Mouse (Mus musculus): ENCODE measurements around the gene Hpf1. TPM values are rescaled to one million over a fixed set of nuclear protein-coding genes. Genes with fewer than 3 reads are reported as not detected.

Hpf1 gene
- total and polyA plus RNA-seq, 3 experiments, result 73.2 to 83.5 TPM; not detected in 1

DNA sequence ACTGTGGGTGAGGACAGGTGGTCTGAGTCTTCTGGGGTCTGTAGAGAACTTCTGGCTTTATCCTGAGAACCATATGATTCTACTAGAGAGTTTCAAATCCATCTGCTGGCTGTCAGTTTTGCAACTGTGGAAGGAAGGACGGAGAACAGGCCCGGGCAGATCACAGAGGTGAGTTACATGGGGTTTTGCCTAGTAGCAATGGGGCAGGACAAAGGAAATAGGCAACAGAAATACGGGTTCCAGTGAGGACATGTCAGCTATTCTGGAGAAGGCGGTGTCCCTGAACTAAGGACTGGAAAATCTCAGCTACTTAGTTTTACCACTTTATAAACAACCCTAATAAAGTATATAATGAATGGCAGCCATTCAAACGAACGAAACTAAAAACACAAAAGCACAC lies 47.8 kb upstream of the Hpf1 start:
- TF ChIP-seq ZC3H11A (IDR thresholded peaks at IDR 0.05; ENCODE audit: low read depth, low read length), result no peak
- no peaks in the 10 kb centered on the region for H3K4me1 ChIP-seq (ENCODE audit: control insufficient read depth in 1 of 2, insufficient read depth in 2 of 2, low read length in 2 of 2)
- H3K4me3 ChIP-seq (ENCODE audit: control insufficient read depth in 1 of 2, insufficient read depth in 1 of 2, low read depth in 2 of 2, low read length in 2 of 2), result no peak overlapping the region
- H3K27me3 ChIP-seq (ENCODE audit: control insufficient read depth in 1 of 2, insufficient read depth in 2 of 2, low read length in 2 of 2), result no peaks in the 10 kb centered on the region
- no peak overlapping the region for H3K9ac ChIP-seq (ENCODE audit: control insufficient read depth, low read depth, low read length, poor library complexity, severe bottlenecking)
- DNase-seq (ENCODE audit: low read depth, low spot score), result no peak
- no peaks in the 10 kb centered on the region for H3K36me3 ChIP-seq (ENCODE audit: control insufficient read depth in 1 of 2, insufficient read depth in 2 of 2, low read length in 2 of 2)
- no peaks in the 10 kb centered on the region for H3K9me3 ChIP-seq (replicated peaks; ENCODE audit: insufficient read depth, low read length)
- H3K79me2 ChIP-seq (ENCODE audit: control insufficient read depth, insufficient read depth, low read length, poor library complexity), result no peaks in the 10 kb centered on the region
- no peak overlapping the region for H3K27ac ChIP-seq (ENCODE audit: control insufficient read depth, low read depth, low read length)

DNA sequence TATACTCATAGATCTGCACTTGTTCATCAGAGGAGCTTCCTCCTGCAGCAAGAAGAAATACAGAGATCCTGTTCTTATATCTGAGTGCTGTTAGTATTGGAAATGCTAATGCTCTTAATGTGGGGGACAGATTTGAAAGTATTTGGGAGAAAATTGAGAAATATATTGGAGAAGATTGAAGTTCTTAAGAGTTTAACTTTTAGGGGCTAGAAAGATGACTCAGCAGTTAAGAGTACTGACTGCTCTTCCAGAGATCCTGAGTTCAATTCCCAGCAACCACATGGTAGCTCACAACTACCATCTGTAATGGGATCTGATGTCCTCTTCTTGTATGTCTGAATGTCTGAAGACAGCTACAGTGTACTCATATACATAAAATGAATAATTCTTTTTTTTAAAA lies 32.7 kb upstream of the Hpf1 start:
- no peak for DNase-seq (ENCODE audit: low read depth, low spot score)
- H3K9me3 ChIP-seq (replicated peaks; ENCODE audit: insufficient read depth, low read length), result no peaks in the 10 kb centered on the region
- TF ChIP-seq MYC (IDR thresholded peaks at IDR 0.05; ENCODE audit: low read depth, low read length), result no peak
- H3K27me3 ChIP-seq (ENCODE audit: control insufficient read depth in 1 of 2, insufficient read depth in 2 of 2, low read length in 2 of 2), result no peaks in the 10 kb centered on the region
- no peaks in the 10 kb centered on the region for H3K79me2 ChIP-seq (ENCODE audit: control insufficient read depth, insufficient read depth, low read length, poor library complexity)
- H3K27ac ChIP-seq (ENCODE audit: control insufficient read depth, low read depth, low read length), result no peak overlapping the region
- no peak overlapping the region for H3K4me3 ChIP-seq (ENCODE audit: control insufficient read depth in 1 of 2, insufficient read depth in 1 of 2, low read depth in 2 of 2, low read length in 2 of 2)
- H3K9ac ChIP-seq (ENCODE audit: control insufficient read depth, low read depth, low read length, poor library complexity, severe bottlenecking), result no peak overlapping the region
- H3K4me1 ChIP-seq (ENCODE audit: control insufficient read depth in 1 of 2, insufficient read depth in 2 of 2, low read length in 2 of 2), result peaks cover 0 to 9% of the 10 kb centered on the region in 2 experiments; a peak in 2 of 4 replicates
- peaks cover 0 to 12% of the 10 kb centered on the region in 2 experiments; a peak in 2 of 4 replicates for H3K36me3 ChIP-seq (ENCODE audit: control insufficient read depth in 1 of 2, insufficient read depth in 2 of 2, low read length in 2 of 2)

DNA sequence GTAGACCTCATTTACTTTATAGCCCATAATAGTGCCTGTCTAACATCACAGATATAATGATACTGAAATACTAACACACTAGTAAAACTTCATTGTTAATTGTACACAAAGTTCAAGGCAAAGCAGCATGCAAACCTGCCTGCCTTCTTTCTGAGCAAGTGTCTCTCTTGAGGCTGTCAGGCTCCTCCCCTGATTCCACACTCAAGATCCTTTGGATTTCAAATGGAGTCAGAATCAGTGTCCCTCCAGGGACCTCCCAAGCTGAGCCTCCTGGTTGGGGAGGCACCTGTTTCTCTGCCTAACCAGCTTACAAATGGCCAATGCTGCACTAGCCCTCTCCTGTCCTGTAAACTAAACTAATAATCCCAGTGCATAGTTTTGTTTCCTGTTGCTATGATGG lies 32.1 kb upstream of the Hpf1 start:
- no peak overlapping the region for H3K9ac ChIP-seq (ENCODE audit: control insufficient read depth, low read depth, low read length, poor library complexity, severe bottlenecking)
- H3K27ac ChIP-seq (ENCODE audit: control insufficient read depth, low read depth, low read length), result no peak overlapping the region
- H3K9me3 ChIP-seq (replicated peaks; ENCODE audit: insufficient read depth, low read length), result no peaks in the 10 kb centered on the region
- peaks cover 0 to 12% of the 10 kb centered on the region in 2 experiments; a peak in 2 of 4 replicates for H3K36me3 ChIP-seq (ENCODE audit: control insufficient read depth in 1 of 2, insufficient read depth in 2 of 2, low read length in 2 of 2)
- TF ChIP-seq POLR2AphosphoS2 (IDR thresholded peaks at IDR 0.05; ENCODE audit: low read length) (no peak), ETS1 (IDR thresholded peaks at IDR 0.05; ENCODE audit: low read depth, low read length) (no peak), MAZ (IDR thresholded peaks at IDR 0.05; ENCODE audit: low read depth, low read length) (no peak), TCF12 (IDR thresholded peaks at IDR 0.05; ENCODE audit: low read depth, low read length) (no peak), ZC3H11A (IDR thresholded peaks at IDR 0.05; ENCODE audit: low read depth, low read length) (no peak), NELFE (IDR thresholded peaks at IDR 0.05; ENCODE audit: low read depth, low read length) (no peak), SIN3A (IDR thresholded peaks at IDR 0.05; ENCODE audit: low read length) (no peak), RAD21 (IDR thresholded peaks at IDR 0.05; ENCODE audit: low read depth, low read length) (no peak), ZMIZ1 (IDR thresholded peaks at IDR 0.05; ENCODE audit: low read depth, low read length) (no peak), GATA1 (IDR thresholded peaks at IDR 0.05; ENCODE audit: low read depth, low read length) (no peak), KAT2A (conservative IDR thresholded peaks at IDR 0.05; ENCODE audit: low read depth, low read length) (no peak), MEF2A (IDR thresholded peaks at IDR 0.05; ENCODE audit: extremely low read depth, insufficient replicate concordance, low read depth, low read length, poor library complexity, severe bottlenecking) (no peak), CHD1 (IDR thresholded peaks at IDR 0.05; ENCODE audit: low read depth, low read length) (no peak), POLR2AphosphoS5 (IDR thresholded peaks at IDR 0.05; ENCODE audit: borderline replicate concordance, low read depth, low read length) (no peak), NRF1 (IDR thresholded peaks at IDR 0.05; ENCODE audit: insufficient read depth, low read depth, low read length, poor library complexity, severe bottlenecking) (no peak), JUND (IDR thresholded peaks at IDR 0.05; ENCODE audit: low read depth, low read length) (no peak), EP300 (IDR thresholded peaks at IDR 0.05; ENCODE audit: low read depth in 1 of 2, low read length in 2 of 2) (no peak), TBP (IDR thresholded peaks at IDR 0.05; ENCODE audit: low read depth, low read length) (no peak), RCOR1 (IDR thresholded peaks at IDR 0.05; ENCODE audit: low read depth, low read length) (no peak)
- H3K27me3 ChIP-seq (ENCODE audit: control insufficient read depth in 1 of 2, insufficient read depth in 2 of 2, low read length in 2 of 2), result no peaks in the 10 kb centered on the region
- no peak for DNase-seq (ENCODE audit: low read depth, low spot score)
- H3K4me1 ChIP-seq (ENCODE audit: control insufficient read depth in 1 of 2, insufficient read depth in 2 of 2, low read length in 2 of 2), result peaks cover 0 to 9% of the 10 kb centered on the region in 2 experiments; a peak in 2 of 4 replicates
- H3K4me3 ChIP-seq (ENCODE audit: control insufficient read depth in 1 of 2, insufficient read depth in 1 of 2, low read depth in 2 of 2, low read length in 2 of 2), result no peak overlapping the region
- H3K79me2 ChIP-seq (ENCODE audit: control insufficient read depth, insufficient read depth, low read length, poor library complexity), result no peaks in the 10 kb centered on the region
